Mouse (Mus musculus) ES-E14 (cell line): Measurements from ENCODE around the gene Vapb. TPM values are rescaled to one million over a fixed set of nuclear protein-coding genes. Genes with fewer than 3 reads are reported as not detected.

Source experiments
- DNase-seq: peaks from one replicate; pipeline ENCODE4 v3.0.0-alpha.2; 2013; ENCODE audit warnings: low read depth, low spot score
- H3K27ac ChIP-seq: 2 replicates; pipeline ENCODE4 v1.5.1; 2012; ENCODE audit warnings: low read depth, mild to moderate bottlenecking, low read length, moderate library complexity, mixed read lengths; ENCODE audit not compliant: poor library complexity, insufficient read depth, severe bottlenecking
- H3K36me3 ChIP-seq: 2 replicates; pipeline ENCODE4 v1.6.1; 2012; ENCODE audit warnings: mild to moderate bottlenecking, low read length, moderate library complexity, mixed read lengths; ENCODE audit not compliant: control insufficient read depth, poor library complexity, insufficient read depth, severe bottlenecking
- H3K4me1 ChIP-seq, 2 experiments: fragments of 150-350 bp in 1 of 2; sonication (generic) in 1 of 2; 2 replicates each; pipeline ENCODE4 v1.6.1; 2012; ENCODE audit warnings: low read length in 2 of 2, mild to moderate bottlenecking in 1 of 2, mixed read lengths in 1 of 2; ENCODE audit not compliant: control insufficient read depth in 2 of 2, insufficient read depth in 2 of 2, poor library complexity in 1 of 2
- H3K4me3 ChIP-seq, 2 experiments: fragments of 150-350 bp in 1 of 2; sonication (generic) in 1 of 2; 2 replicates each; pipeline ENCODE4 v1.5.1; 2012; ENCODE audit warnings: low read length in 2 of 2, low read depth in 1 of 2, mild to moderate bottlenecking in 1 of 2, mixed read lengths in 1 of 2; ENCODE audit not compliant: insufficient read depth in 1 of 2, poor library complexity in 1 of 2, severe bottlenecking in 1 of 2
- H3K9ac ChIP-seq: 2 replicates; pipeline ENCODE4 v1.6.1; 2012; ENCODE audit warnings: low read depth, mild to moderate bottlenecking, low read length, mixed read lengths; ENCODE audit not compliant: poor library complexity, insufficient read depth, severe bottlenecking
- H3K9me3 ChIP-seq: fragments of 150-350 bp; sonication (generic); 2 replicates; pipeline ENCODE4 v1.6.1; 2012; ENCODE audit warnings: low read depth, mild to moderate bottlenecking, low read length; ENCODE audit not compliant: control insufficient read depth, insufficient read depth
- CHD2 ChIP-seq: IDR thresholded peaks from 2 replicates; pipeline ENCODE4 v1.6.1; 2014; ENCODE audit warnings: mild to moderate bottlenecking, low read depth, low read length, inconsistent platforms
- HCFC1 ChIP-seq: IDR thresholded peaks from 2 replicates; pipeline ENCODE4 v1.6.1; 2012; ENCODE audit warnings: low read length, inconsistent platforms, borderline replicate concordance; ENCODE audit not compliant: insufficient read depth
- MAFK ChIP-seq: IDR thresholded peaks from 2 replicates; pipeline ENCODE4 v1.6.1; 2014; ENCODE audit warnings: mild to moderate bottlenecking, low read depth, low read length, inconsistent platforms; ENCODE audit not compliant: insufficient read depth
- ZC3H11A ChIP-seq: IDR thresholded peaks from 2 replicates; pipeline ENCODE4 v1.6.1; 2012; ENCODE audit warnings: low read depth, mild to moderate bottlenecking, inconsistent platforms, low read length, borderline replicate concordance
- ZNF384 ChIP-seq: IDR thresholded peaks from 2 replicates; pipeline ENCODE4 v1.6.1; 2012; ENCODE audit warnings: low read depth, low read length, inconsistent platforms
- in situ Hi-C, 2 experiments: fragments of 600-800 bp; cut with MboI; formaldehyde crosslinking; loops; one replicate each; pipeline ENCODE4 v1.15.1; 2025; ENCODE audit warnings: low sequenced_read_pairs in 2 of 2, inconsistent platforms in 1 of 2; ENCODE audit not compliant: unreplicated experiment in 2 of 2
- total RNA-seq: library from RNA; depleted of rRNA; stranded (reverse); fragments of 300-350 nt; gene quantifications from 2 replicates; pipeline ENCODE4 v1.2.3, GENCODE M21; 2012; rRNA removed

The Vapb gene
- total RNA-seq, 1 experiment = 26.5 TPM

- in situ Hi-C loops = no loop called here
- Histone ChIP-seq H3K9ac (no peak overlapping the region), H3K36me3 (no peaks in the 10 kb centered on the region), H3K9me3 (no peaks in the 10 kb centered on the region), H3K4me3 (no peak overlapping the region), H3K4me1 (no peaks in the 10 kb centered on the region), H3K27ac (no peak overlapping the region)
- no peak for DNase-seq
- TF ChIP-seq MAFK = no peak
- TF ChIP-seq HCFC1 = no peak
- no peak for TF ChIP-seq CHD2
- no peak for TF ChIP-seq ZNF384
- no peak for TF ChIP-seq ZC3H11A
Observed at GRCm38 (mm10) chr2:173827228-173827627, 89.9 kb downstream of the Vapb start.

- no peak overlapping the region for H3K9ac ChIP-seq
- no peaks in the 10 kb centered on the region for H3K9me3 ChIP-seq
- H3K36me3 ChIP-seq = no peaks in the 10 kb centered on the region
- no peaks in the 10 kb centered on the region for H3K4me1 ChIP-seq
- TF ChIP-seq ZNF384 (no peak), CHD2 (no peak), ZC3H11A (no peak), HCFC1 (no peak), MAFK (no peak)
- no peak overlapping the region for H3K27ac ChIP-seq
- in situ Hi-C loops = no loop called here
- no peak overlapping the region for H3K4me3 ChIP-seq
- DNase-seq = no peak
Observed at GRCm38 (mm10) chr2:173828134-173828533, 90.8 kb downstream of the Vapb start.

- Histone ChIP-seq H3K27ac (no peak overlapping the region), H3K9ac (no peak overlapping the region), H3K9me3 (no peaks in the 10 kb centered on the region), H3K4me3 (no peak overlapping the region), H3K36me3 (no peaks in the 10 kb centered on the region), H3K4me1 (no peaks in the 10 kb centered on the region)
- in situ Hi-C loops = no loop called here
- no peak for DNase-seq
- TF ChIP-seq CHD2 (no peak), ZC3H11A (no peak), HCFC1 (no peak)
Observed at GRCm38 (mm10) chr2:173832828-173833492, 95.6 kb downstream of the Vapb start.

Other genes with a start within 250 kb of the Vapb start
- gene 1700021F07Rik, start 214.9 kb upstream of the Vapb start, total RNA-seq = not detected in 2 replicates
- gene Ankrd60, start 159.1 kb upstream of the Vapb start, total RNA-seq = not detected in 2 replicates
- gene Rab22a, start 77.8 kb upstream of the Vapb start, total RNA-seq = 10.9 and 11.6 TPM in 2 replicates
- 0.26 TPM in 1 of 2 replicates, not detected in the other for gene 1700010B08Rik, start 18.1 kb upstream of the Vapb start, total RNA-seq